Mouse (Mus musculus): Measurements from ENCODE around the gene Kcnj9. TPM values are rescaled to one million over a fixed set of nuclear protein-coding genes. Genes with fewer than 3 reads are reported as not detected.

The Kcnj9 gene
- total RNA-seq, 2 experiments from 2014 or later: not detected

DNA sequence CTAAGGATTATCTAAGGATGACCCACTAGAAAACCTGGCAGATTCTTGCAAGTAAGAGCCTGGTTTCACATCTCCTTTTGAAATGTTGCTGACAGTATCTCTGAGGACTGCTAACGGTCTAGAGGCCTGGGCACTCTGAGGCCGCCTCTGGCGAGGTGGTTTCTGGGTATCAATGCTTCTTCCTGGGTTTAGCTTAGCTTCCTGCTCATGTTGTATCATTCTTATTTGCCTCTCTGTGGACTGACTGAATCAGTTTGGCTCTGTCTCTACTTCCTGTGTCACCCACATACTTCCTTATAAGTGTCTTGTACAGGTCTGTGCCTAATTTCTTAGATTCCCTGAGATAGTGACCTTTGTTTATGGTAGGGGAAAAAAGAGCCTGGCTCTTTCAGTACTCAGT lies 51.9 kb downstream of the Kcnj9 start:
- DNase-seq: peak; percentile 20
- peak overlapping the region; percentile 49 for H3K27ac ChIP-seq
- no peak overlapping the region for H3K4me3 ChIP-seq
- intact Hi-C loops (cut with DNase I): no loop called here
- TF ChIP-seq CTCF (IDR thresholded peaks at IDR 0.05): no peak

DNA sequence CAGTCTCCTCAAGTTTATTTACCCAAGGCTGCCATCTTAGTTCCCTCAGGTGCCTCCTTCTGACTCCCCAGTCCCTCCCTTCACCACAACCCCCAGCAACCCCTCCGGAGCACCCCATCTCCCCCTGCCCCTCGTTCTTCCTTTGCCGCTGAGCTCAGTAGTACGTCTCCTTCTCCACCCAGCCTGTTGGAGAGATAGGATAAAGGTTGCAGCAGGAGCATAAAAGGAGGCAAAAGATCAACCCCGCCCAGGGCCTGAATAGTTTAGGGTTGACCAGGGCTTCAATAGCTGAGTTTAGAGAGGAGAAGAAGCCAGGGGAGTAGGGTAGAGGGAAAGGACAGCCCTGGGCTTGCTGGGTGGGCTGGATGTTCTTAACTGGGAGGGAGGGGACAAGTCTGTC lies 54.6 kb downstream of the Kcnj9 start:
- H3K4me3 ChIP-seq: no peak overlapping the region
- peak overlapping the region; percentile 72; the same call in 1 of the 2 replicates for H3K27ac ChIP-seq
- no peak for DNase-seq
- TF ChIP-seq CTCF (IDR thresholded peaks at IDR 0.05): no peak
- intact Hi-C loops (cut with DNase I): no loop called here

DNA sequence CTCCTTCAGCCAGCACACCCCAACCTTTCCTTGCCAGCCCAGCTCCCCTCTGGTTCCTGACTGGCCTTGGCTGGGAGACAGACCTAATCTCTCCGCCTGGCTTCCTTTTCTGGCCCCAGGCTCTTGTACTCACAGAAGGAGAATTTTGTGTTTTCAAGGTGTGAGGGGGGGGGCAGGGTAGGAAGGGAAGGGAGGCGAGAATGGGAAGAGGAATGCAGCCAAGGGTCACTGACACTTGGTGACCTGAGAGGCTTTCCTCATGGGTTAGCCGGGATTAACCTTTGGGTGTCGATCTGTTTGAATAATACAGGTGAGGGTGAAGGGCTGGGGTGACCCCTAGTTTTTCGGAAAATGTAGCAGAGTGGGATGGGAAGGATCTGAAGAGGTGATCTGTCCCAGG lies 55.0 kb downstream of the Kcnj9 start:
- peak; percentile 23 for DNase-seq
- intact Hi-C loops (cut with DNase I): no loop called here
- no peak overlapping the region for H3K4me3 ChIP-seq
- H3K27ac ChIP-seq: peak overlapping the region; percentile 72; the same call in 1 of the 2 replicates
- TF ChIP-seq CTCF (IDR thresholded peaks at IDR 0.05): no peak

DNA sequence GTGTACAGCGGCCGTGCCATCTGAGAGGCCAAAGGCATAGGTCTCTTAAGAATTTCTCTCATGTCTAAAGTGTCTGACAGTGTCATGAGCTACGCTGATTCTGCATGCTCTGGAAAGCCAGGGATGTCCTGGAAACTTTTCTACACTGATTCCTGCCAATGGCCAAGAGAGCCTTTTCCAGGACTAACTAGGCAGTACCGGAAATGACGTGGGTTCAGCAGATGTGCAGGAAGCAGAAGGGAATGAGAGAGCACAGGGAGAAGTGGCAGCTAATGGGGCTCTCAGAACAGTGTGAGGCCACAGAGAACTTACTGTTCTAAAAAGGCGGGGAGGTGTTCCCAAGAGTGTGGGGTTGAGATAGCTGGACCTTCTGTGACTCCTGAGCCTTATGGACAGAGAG lies 55.7 kb downstream of the Kcnj9 start:
- Histone ChIP-seq H3K27ac (peak overlapping the region; percentile 72), H3K4me3 (no peak overlapping the region)
- intact Hi-C loops (cut with DNase I): no loop called here
- TF ChIP-seq CTCF (IDR thresholded peaks at IDR 0.05): no peak
- peak; percentile 58 for DNase-seq

DNA sequence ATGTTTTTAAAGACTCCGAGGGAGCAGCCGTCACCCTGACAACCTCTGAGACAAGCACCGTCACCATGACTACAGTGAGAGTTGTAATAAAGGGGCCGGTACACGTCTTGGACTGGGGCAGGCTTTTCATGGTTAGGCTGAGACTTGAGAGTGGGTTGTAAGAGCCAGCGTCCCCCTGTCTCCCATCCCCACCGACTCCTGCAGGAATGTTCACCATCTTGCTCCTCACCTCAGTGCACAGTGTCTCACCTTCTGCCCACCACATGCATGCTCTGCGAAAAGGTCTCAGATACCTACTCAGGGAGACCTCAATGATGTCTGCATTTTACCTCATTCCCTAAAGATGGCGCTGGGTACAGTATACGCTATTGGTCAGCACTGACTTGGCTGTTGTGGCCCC lies 57.4 kb downstream of the Kcnj9 start:
- DNase-seq: no peak
- intact Hi-C loops (cut with DNase I): no loop called here
- Histone ChIP-seq H3K4me3 (no peak overlapping the region), H3K27ac (peak overlapping the region; percentile 72)
- no peak for TF ChIP-seq CTCF (IDR thresholded peaks at IDR 0.05)

DNA sequence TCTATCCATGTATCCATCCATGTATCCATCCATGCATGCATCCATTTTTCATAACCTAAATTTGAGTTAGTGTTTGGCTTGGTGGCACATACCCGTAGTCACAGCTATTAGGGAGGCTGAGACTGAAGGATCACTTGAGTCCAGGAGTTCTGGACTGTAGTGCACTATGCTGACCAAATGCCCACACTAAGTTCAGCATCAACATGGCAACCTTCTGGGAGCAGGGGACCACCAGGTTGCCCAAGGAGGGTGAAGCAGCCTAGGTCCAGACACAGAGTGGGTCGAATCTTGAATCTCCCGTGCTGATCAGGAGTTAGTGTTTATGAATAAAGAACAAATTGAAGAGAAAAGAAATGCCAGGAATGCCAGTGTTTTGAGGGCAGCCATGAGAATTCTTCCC lies 57.9 kb downstream of the Kcnj9 start:
- Histone ChIP-seq H3K27ac (no peak overlapping the region; the same call in 1 of the 2 replicates), H3K4me3 (no peak overlapping the region)
- DNase-seq: no peak
- intact Hi-C loops (cut with DNase I): no loop called here
- TF ChIP-seq CTCF (IDR thresholded peaks at IDR 0.05): no peak

Other genes with a start within 250 kb of the Kcnj9 start
- 10 to 100 TPM; 88.3 to 90.9 TPM for gene Copa, start 246.8 kb downstream of the Kcnj9 start, total RNA-seq (2021)
- 10 to 100 TPM; 27.1 to 31.9 TPM for gene Ncstn, start 246.5 kb downstream of the Kcnj9 start, total RNA-seq (2021)
- gene Pex19, start 202.6 kb downstream of the Kcnj9 start, total RNA-seq (2021): 10 to 100 TPM; 62.9 to 80.8 TPM
- gene Dcaf8, start 181.2 kb downstream of the Kcnj9 start, total RNA-seq (2021): 100 to 1,000 TPM; 158 to 193 TPM
- gene Pea15a, start 122.5 kb downstream of the Kcnj9 start, total RNA-seq (2021): 10 to 100 TPM; 19.5 to 35.2 TPM
- gene Casq1, start 109.5 kb downstream of the Kcnj9 start, total RNA-seq (2021): 1,000 to 10,000 TPM; 2,819 to 3,581 TPM
- gene Atp1a4, start 70.9 kb downstream of the Kcnj9 start, total RNA-seq (2021): under 1 TPM; 0.20 to 0.43 TPM
- 1 to 10 TPM; 7.4 to 8.3 TPM for gene Igsf8, start 67.7 kb downstream of the Kcnj9 start, total RNA-seq (2021)
- 1,000 to 10,000 TPM in 1 of 2 experiments, 100 to 1,000 TPM in 1; 838 to 1,060 TPM for gene Atp1a2, start 31.3 kb downstream of the Kcnj9 start, total RNA-seq (2021)
- gene Kcnj10, start 11.9 kb upstream of the Kcnj9 start, total RNA-seq (2021): under 1 TPM in 1 of 2 experiments, not detected in 1; 0.06 TPM
- gene Pigm, start 47.2 kb upstream of the Kcnj9 start, total RNA-seq (2021): 1 to 10 TPM; 3.8 to 3.9 TPM
- under 1 TPM in 1 of 2 experiments, not detected in 1; 0.22 TPM for gene Slamf9, start 146.0 kb upstream of the Kcnj9 start, total RNA-seq (2021)
- under 1 TPM in 1 of 2 experiments, not detected in 1; 0.67 TPM for gene Igsf9, start 152.5 kb upstream of the Kcnj9 start, total RNA-seq (2021)
- 10 to 100 TPM; 16.4 to 23.4 TPM for gene Tagln2, start 170.7 kb upstream of the Kcnj9 start, total RNA-seq (2021)
- gene Cfap45, start 191.5 kb upstream of the Kcnj9 start, total RNA-seq (2021): not detected
- not detected for gene Vsig8, start 226.6 kb upstream of the Kcnj9 start, total RNA-seq (2021)

Measured in gastrocnemius, adult 2 months (tissue).